Mouse (Mus musculus) liver, adult 2 months (tissue): ENCODE results near the gene Epha3. TPM values are rescaled to one million over a fixed set of nuclear protein-coding genes. Genes with fewer than 3 reads are reported as not detected.

Experiments used
- DNase-seq: peaks from one replicate; pipeline ENCODE4 v3.0.0-alpha.2; 2011; ENCODE audit warnings: low read depth, low spot score; ENCODE audit errors: extremely low read depth
- H3K27ac ChIP-seq: fragments of 200-500 bp; replicated peaks from 2 replicates; pipeline ENCODE4 v1.5.1; 2012; ENCODE audit warnings: low read depth, mild to moderate bottlenecking, control low read depth, inconsistent platforms, low read length; ENCODE audit not compliant: insufficient read depth
- H3K27me3 ChIP-seq: fragments of 200-500 bp; 2 replicates; pipeline ENCODE4 v1.6.1; 2012; ENCODE audit warnings: mild to moderate bottlenecking, moderate library complexity, low read length, inconsistent platforms; ENCODE audit not compliant: control insufficient read depth, insufficient read depth
- H3K36me3 ChIP-seq: fragments of 200-500 bp; 2 replicates; pipeline ENCODE4 v1.6.1; 2012; ENCODE audit warnings: low read length, inconsistent platforms; ENCODE audit not compliant: control insufficient read depth, insufficient read depth
- H3K4me1 ChIP-seq: fragments of 200-500 bp; 2 replicates; pipeline ENCODE4 v1.6.1; 2011; ENCODE audit warnings: low read length; ENCODE audit not compliant: control insufficient read depth, insufficient read depth
- H3K4me3 ChIP-seq: fragments of 200-500 bp; 2 replicates; pipeline ENCODE4 v1.5.1; 2011; ENCODE audit warnings: low read depth, mild to moderate bottlenecking, control low read depth, low read length, moderate library complexity; ENCODE audit not compliant: insufficient read depth
- H3K79me2 ChIP-seq: fragments of 200-500 bp; 2 replicates; pipeline ENCODE4 v1.6.1; 2012; ENCODE audit warnings: inconsistent platforms, mild to moderate bottlenecking, low read length, moderate library complexity; ENCODE audit not compliant: control insufficient read depth, insufficient read depth
- H3K9ac ChIP-seq: fragments of 200-500 bp; 2 replicates; pipeline ENCODE4 v1.6.1; 2012; ENCODE audit warnings: low read depth, mild to moderate bottlenecking, control low read depth, inconsistent platforms, low read length
- CTCF ChIP-seq: fragments of 200-500 bp; IDR thresholded peaks from 2 replicates; pipeline ENCODE4 v1.5.1; 2011; ENCODE audit warnings: low read depth, low read length, control low read depth
- POLR2A ChIP-seq: fragments of 200-500 bp; IDR thresholded peaks from 2 replicates; pipeline ENCODE4 v1.6.1; 2011; ENCODE audit warnings: low read length, control low read depth; ENCODE audit not compliant: insufficient read depth; ENCODE audit errors: extremely low read depth
- WGBS: fragments of 180-500 bp; shearing (Covaris S2); methylation state at CpG from one replicate; pipeline ENCODE4 v1.1.7; 2018; 5-methylcytosine and 5-hydroxymethylcytosine counted together
- polyA plus RNA-seq: library from polyadenylated mRNA; depleted of rRNA; stranded (reverse); fragments of >200 nt; gene quantifications from 2 replicates; pipeline ENCODE4 v1.2.3, GENCODE M21; 2012
- total RNA-seq: library from RNA; depleted of rRNA; stranded (reverse); fragments of >200 nt; gene quantifications from 2 replicates; pipeline ENCODE4 v1.2.3, GENCODE M21; 2014

Gene Epha3
- total and polyA plus RNA-seq, 2 experiments, result 0.32 to 1.4 TPM

- no peaks in the 10 kb centered on the region for H3K36me3 ChIP-seq
- 89% methylated on average over 4 of the region's 4 CpGs for WGBS
- no peak for DNase-seq
- no peak overlapping the region for H3K4me3 ChIP-seq
- TF ChIP-seq POLR2A, result no peak
- no peak for TF ChIP-seq CTCF
- no peak overlapping the region for H3K27ac ChIP-seq
- H3K27me3 ChIP-seq, result no peaks in the 10 kb centered on the region
- H3K9ac ChIP-seq, result no peak overlapping the region
- no peaks in the 10 kb centered on the region for H3K79me2 ChIP-seq
- H3K4me1 ChIP-seq, result no peaks in the 10 kb centered on the region
These were observed 146.7 kb downstream of the Epha3 start for GRCm38 (mm10) chr16:63717317-63717716.

- H3K9ac ChIP-seq, result no peak overlapping the region
- no peaks in the 10 kb centered on the region; the same call in 1 of the 2 replicates for H3K27me3 ChIP-seq
- no peak overlapping the region for H3K27ac ChIP-seq
- 80% methylated on average over 17 of the region's 17 CpGs for WGBS
- H3K79me2 ChIP-seq, result no peaks in the 10 kb centered on the region
- no peak for TF ChIP-seq POLR2A
- no peak for TF ChIP-seq CTCF
- no peak for DNase-seq
- no peak overlapping the region for H3K4me3 ChIP-seq
- H3K36me3 ChIP-seq, result no peaks in the 10 kb centered on the region
- no peaks in the 10 kb centered on the region for H3K4me1 ChIP-seq
These were observed 156.8 kb downstream of the Epha3 start for GRCm38 (mm10) chr16:63706912-63707868.

- Histone ChIP-seq H3K27me3 (no peaks in the 10 kb centered on the region), H3K79me2 (no peaks in the 10 kb centered on the region), H3K4me1 (no peaks in the 10 kb centered on the region), H3K9ac (no peak overlapping the region), H3K27ac (no peak overlapping the region), H3K36me3 (no peaks in the 10 kb centered on the region), H3K4me3 (no peak overlapping the region)
- no peak for TF ChIP-seq CTCF
- TF ChIP-seq POLR2A, result no peak
- 85% methylated on average over 3 of the region's 3 CpGs for WGBS
- DNase-seq, result no peak
These were observed 174.6 kb downstream of the Epha3 start for GRCm38 (mm10) chr16:63689371-63689770.

GRCm38 (mm10) chr16:63684211-63684610 is 179.8 kb downstream of the Epha3 start:
- 59% methylated on average over 4 of the region's 4 CpGs for WGBS
- H3K36me3 ChIP-seq, result no peaks in the 10 kb centered on the region
- H3K4me1 ChIP-seq, result no peaks in the 10 kb centered on the region

GRCm38 (mm10) chr16:63674426-63674825 is 189.5 kb downstream of the Epha3 start:
- 17% methylated on average over 1 of the region's 1 CpGs for WGBS
- DNase-seq, result no peak
- no peak overlapping the region for H3K27ac ChIP-seq
- no peaks in the 10 kb centered on the region for H3K4me1 ChIP-seq
- TF ChIP-seq POLR2A (no peak), CTCF (no peak)
- no peak overlapping the region for H3K4me3 ChIP-seq
- no peaks in the 10 kb centered on the region for H3K79me2 ChIP-seq
- no peak overlapping the region for H3K9ac ChIP-seq
- no peaks in the 10 kb centered on the region for H3K36me3 ChIP-seq
- no peaks in the 10 kb centered on the region for H3K27me3 ChIP-seq

More at GRCm38 (mm10) chr16:63684211-63684610, 179.8 kb downstream of the Epha3 start:
- Histone ChIP-seq H3K27me3 (no peaks in the 10 kb centered on the region), H3K4me3 (no peak overlapping the region), H3K27ac (no peak overlapping the region), H3K79me2 (no peaks in the 10 kb centered on the region), H3K9ac (no peak overlapping the region)
- TF ChIP-seq CTCF, result no peak
- TF ChIP-seq POLR2A, result no peak
- peak; percentile 1 for DNase-seq
